Mouse (Mus musculus): ENCODE measurements around the gene Hist1h2af. TPM values are rescaled to one million over a fixed set of nuclear protein-coding genes. Genes with fewer than 3 reads are reported as not detected.
"Not testable (repeated sequence)": the region's sequence is repeated elsewhere in the genome, so short reads cannot be mapped to it uniquely, and the experiment has no call there.

Hist1h2af gene
- polyA plus RNA-seq, 1 experiment from 2014 or later, result 7.3 TPM

GRCm38 (mm10) chr13:23539821-23540220 lies 6.1 kb downstream of the Hist1h2af start:
- H3K27me3 ChIP-seq; H3K27ac ChIP-seq; H3K9me3 ChIP-seq (replicated peaks); H3K4me3 ChIP-seq (replicated peaks); H3K4me2 ChIP-seq; ATAC-seq (replicated peaks; ENCODE audit: low FRiP score); H3K36me3 ChIP-seq; H3K9ac ChIP-seq: not testable (repeated sequence)
- WGBS, result 85% methylated on average over 1 of the region's 1 CpGs
- peaks cover 35% of the 10 kb centered on the region for H3K4me1 ChIP-seq

GRCm38 (mm10) chr13:23541497-23541896 lies 7.8 kb downstream of the Hist1h2af start:
- no peak overlapping the region for H3K4me3 ChIP-seq (replicated peaks)
- ATAC-seq (replicated peaks; ENCODE audit: low FRiP score), result no peak
- no peaks in the 10 kb centered on the region for H3K36me3 ChIP-seq
- no peaks in the 10 kb centered on the region for H3K27me3 ChIP-seq
- H3K9me3 ChIP-seq (replicated peaks), result no peaks in the 10 kb centered on the region
- no peak overlapping the region for H3K27ac ChIP-seq
- 87% methylated on average over 3 of the region's 3 CpGs for WGBS
- no peak overlapping the region for H3K4me2 ChIP-seq
- H3K9ac ChIP-seq, result no peak overlapping the region
- peaks cover 28% of the 10 kb centered on the region for H3K4me1 ChIP-seq

GRCm38 (mm10) chr13:23542225-23542980 lies 8.7 kb downstream of the Hist1h2af start:
- ATAC-seq (replicated peaks; ENCODE audit: low FRiP score); H3K9me3 ChIP-seq (replicated peaks); H3K27me3 ChIP-seq; H3K36me3 ChIP-seq: not testable (repeated sequence)
- WGBS, result 5% methylated on average over 3 of the region's 3 CpGs
- Histone ChIP-seq H3K4me2 (peak overlapping the region; percentile 74), H3K27ac (peak overlapping the region; percentile 96), H3K4me1 (peaks cover 20% of the 10 kb centered on the region; the same call in 1 of the 2 replicates), H3K9ac (peak overlapping the region; percentile 57), H3K4me3 (replicated peaks) (peak overlapping the region; percentile 52)

GRCm38 (mm10) chr13:23542999-23543607 lies 9.4 kb downstream of the Hist1h2af start, which contains the start of gene Hist1h2bh:
Gene Hist1h2bh, minus strand, starts transcription at chr13:23543392.
- H3K9ac ChIP-seq, result peak within 1 kb of the TSS; percentile 57
- H3K4me2 ChIP-seq, result peak within 1 kb of the TSS; percentile 74
- not testable (repeated sequence) for H3K27me3 ChIP-seq; H3K9me3 ChIP-seq (replicated peaks); H3K36me3 ChIP-seq
- peak; percentile 95 for ATAC-seq (replicated peaks; ENCODE audit: low FRiP score)
- peak within 1 kb of the TSS; percentile 52 for H3K4me3 ChIP-seq (replicated peaks)
- WGBS, result under 1% methylated on average over 28 of the region's 42 CpGs
- H3K4me1 ChIP-seq, result peaks cover 16% of the 10 kb centered on the region; the same call in 1 of the 2 replicates
- peak within 1 kb of the TSS; percentile 97 for H3K27ac ChIP-seq

- Histone ChIP-seq H3K4me3 (replicated peaks) (peak within 1 kb of the TSS; percentile 52), H3K27me3 (no peaks in the 10 kb centered on the region), H3K4me2 (peak within 1 kb of the TSS; percentile 74), H3K27ac (peak within 1 kb of the TSS; percentile 97), H3K4me1 (0 out of 2 replicates have a peak, but pooled peaks cover 13% of the 10 kb centered on the region), H3K9ac (peak within 1 kb of the TSS; percentile 57), H3K36me3 (no peaks in the 10 kb centered on the region), H3K9me3 (replicated peaks) (no peaks in the 10 kb centered on the region)
- under 1% methylated on average over 26 of the region's 45 CpGs for WGBS
- ATAC-seq (replicated peaks; ENCODE audit: low FRiP score), result peak; percentile 93
These were observed 10.5 kb downstream of the Hist1h2af start, which contains the start of gene Hist1h3f for GRCm38 (mm10) chr13:23543965-23544786. Gene Hist1h3f, plus strand, starts transcription at chr13:23544052.

- Histone ChIP-seq H3K4me2 (peak overlapping the region; percentile 74), H3K27ac (peak overlapping the region; percentile 97), H3K4me1 (0 out of 2 replicates have a peak, but pooled peaks cover 13% of the 10 kb centered on the region), H3K4me3 (replicated peaks) (peak overlapping the region; percentile 50), H3K9ac (peak overlapping the region; percentile 45)
- H3K36me3 ChIP-seq; H3K27me3 ChIP-seq; ATAC-seq (replicated peaks; ENCODE audit: low FRiP score); H3K9me3 ChIP-seq (replicated peaks): not testable (repeated sequence)
- WGBS, result under 1% methylated on average over 13 of the region's 14 CpGs
These were observed 11.0 kb downstream of the Hist1h2af start for GRCm38 (mm10) chr13:23544787-23545120.

GRCm38 (mm10) chr13:23546694-23547093 lies 13.0 kb downstream of the Hist1h2af start:
- no peaks in the 10 kb centered on the region for H3K36me3 ChIP-seq
- 64% methylated on average over 5 of the region's 5 CpGs for WGBS
- no peak overlapping the region for H3K4me2 ChIP-seq
- peaks cover 14% of the 10 kb centered on the region for H3K4me1 ChIP-seq
- H3K27ac ChIP-seq, result peak overlapping the region; percentile 54
- no peak for ATAC-seq (replicated peaks; ENCODE audit: low FRiP score)
- no peaks in the 10 kb centered on the region for H3K9me3 ChIP-seq (replicated peaks)
- H3K4me3 ChIP-seq (replicated peaks), result no peak overlapping the region
- H3K9ac ChIP-seq, result no peak overlapping the region
- no peaks in the 10 kb centered on the region for H3K27me3 ChIP-seq

- WGBS, result under 1% methylated on average over 3 of the region's 3 CpGs
- H3K36me3 ChIP-seq, result no peaks in the 10 kb centered on the region
- peak overlapping the region; percentile 65 for H3K4me2 ChIP-seq
- ATAC-seq (replicated peaks; ENCODE audit: low FRiP score), result no peak
- H3K27me3 ChIP-seq, result no peaks in the 10 kb centered on the region
- H3K4me1 ChIP-seq, result peaks cover 20% of the 10 kb centered on the region
- peak overlapping the region; percentile 51 for H3K4me3 ChIP-seq (replicated peaks)
- no peaks in the 10 kb centered on the region for H3K9me3 ChIP-seq (replicated peaks)
- peak overlapping the region; percentile 94 for H3K27ac ChIP-seq
- H3K9ac ChIP-seq, result peak overlapping the region; percentile 49
These were observed 17.0 kb downstream of the Hist1h2af start for GRCm38 (mm10) chr13:23550761-23551145.

- H3K36me3 ChIP-seq; H3K9me3 ChIP-seq (replicated peaks); H3K27me3 ChIP-seq: not testable (repeated sequence)
- H3K4me2 ChIP-seq, result peak within 1 kb of the TSS; percentile 65
- H3K4me1 ChIP-seq, result peaks cover 20% of the 10 kb centered on the region
- peak within 1 kb of the TSS; percentile 49 for H3K9ac ChIP-seq
- H3K4me3 ChIP-seq (replicated peaks), result peak within 1 kb of the TSS; percentile 51
- peak; percentile 83 for ATAC-seq (replicated peaks; ENCODE audit: low FRiP score)
- peak within 1 kb of the TSS; percentile 94 for H3K27ac ChIP-seq
- under 1% methylated on average over 47 of the region's 47 CpGs for WGBS
These were observed 17.6 kb downstream of the Hist1h2af start, which contains the start of gene Hist1h4f for GRCm38 (mm10) chr13:23551146-23551834. Gene Hist1h4f, minus strand, starts transcription at chr13:23551648.

- H3K9ac ChIP-seq, result peak overlapping the region; percentile 39; the same call in 1 of the 2 replicates
- no peaks in the 10 kb centered on the region for H3K9me3 ChIP-seq (replicated peaks)
- peak overlapping the region; percentile 94 for H3K27ac ChIP-seq
- peak overlapping the region; percentile 65 for H3K4me2 ChIP-seq
- ATAC-seq (replicated peaks; ENCODE audit: low FRiP score), result no peak
- H3K27me3 ChIP-seq, result no peaks in the 10 kb centered on the region
- peak overlapping the region; percentile 51 for H3K4me3 ChIP-seq (replicated peaks)
- H3K4me1 ChIP-seq, result peaks cover 24% of the 10 kb centered on the region
- 52% methylated on average over 8 of the region's 8 CpGs for WGBS
- no peaks in the 10 kb centered on the region for H3K36me3 ChIP-seq
These were observed 18.5 kb downstream of the Hist1h2af start for GRCm38 (mm10) chr13:23551931-23552914.

Data from kidney, embryonic 15.5 days (tissue).